Mouse (Mus musculus) gastrocnemius, adult 2 months (tissue): ENCODE results near the gene Gm2696. TPM values are rescaled to one million over a fixed set of nuclear protein-coding genes. Genes with fewer than 3 reads are reported as not detected.

ENCODE experiments used
- DNase-seq: peaks from one replicate; pipeline ENCODE4 v3.0.0; 2022
- H3K27ac ChIP-seq: fragments of 200-600 bp; 2 replicates; pipeline ENCODE4 v1.8.1; 2022; ENCODE audit warnings: mild to moderate bottlenecking
- H3K4me3 ChIP-seq: fragments of 200-600 bp; 2 replicates; pipeline ENCODE4 v1.8.1; 2022; ENCODE audit warnings: mild to moderate bottlenecking, moderate library complexity
- CTCF ChIP-seq: fragments of 200-600 bp; IDR thresholded peaks from 2 replicates; pipeline ENCODE4 v1.8.1; 2022; ENCODE audit warnings: antibody characterized with exemption, mild to moderate bottlenecking, moderate library complexity
- intact Hi-C: fragments of 180-260 bp; cut with DNase I; formaldehyde crosslinking; loops from one replicate; pipeline ENCODE4 v1.15.1; 2025
- total RNA-seq, 2 experiments: library from RNA; stranded (reverse); gene quantifications; 2 replicates each; pipeline ENCODE4 v1.2.3; 2021

The Gm2696 gene
- total RNA-seq, 2 experiments from 2014 or later = not detected

- no peak overlapping the region for H3K27ac ChIP-seq
- intact Hi-C loops = no loop called here
- DNase-seq = no peak
- H3K4me3 ChIP-seq = no peak overlapping the region
- no peak for TF ChIP-seq CTCF
These were observed 10.4 kb upstream of the Gm2696 start for GRCm38 (mm10) chr10:77804095-77804494.

GRCm38 (mm10) chr10:77811743-77812142, 2.7 kb upstream of the Gm2696 start, which contains the start of gene Gm9507:
Gm9507 (minus strand) TSS chr10:77811843.
- Histone ChIP-seq H3K27ac (no peak within 1 kb of the TSS), H3K4me3 (no peak within 1 kb of the TSS)
- no peak for TF ChIP-seq CTCF
- intact Hi-C loops = no loop called here
- DNase-seq = no peak

GRCm38 (mm10) chr10:77815514-77815913, 1.0 kb downstream of the Gm2696 start:
- H3K4me3 ChIP-seq = no peak overlapping the region
- TF ChIP-seq CTCF = peak; percentile 55
- intact Hi-C loops = no loop called here
- H3K27ac ChIP-seq = no peak overlapping the region
- no peak for DNase-seq

- no peak overlapping the region for H3K4me3 ChIP-seq
- DNase-seq = no peak
- no peak overlapping the region for H3K27ac ChIP-seq
- intact Hi-C loops = no loop called here
- TF ChIP-seq CTCF = no peak
These were observed 4.0 kb downstream of the Gm2696 start for GRCm38 (mm10) chr10:77818523-77818922.

- DNase-seq = no peak
- no peak for TF ChIP-seq CTCF
- no peak overlapping the region for H3K27ac ChIP-seq
- intact Hi-C loops = no loop called here
- H3K4me3 ChIP-seq = no peak overlapping the region
These were observed 4.7 kb downstream of the Gm2696 start for GRCm38 (mm10) chr10:77819203-77819602.

- intact Hi-C loops = no loop called here
- DNase-seq = no peak
- Histone ChIP-seq H3K4me3 (no peak within 1 kb of the TSS), H3K27ac (no peak within 1 kb of the TSS)
- TF ChIP-seq CTCF = no peak
These were observed 12.5 kb downstream of the Gm2696 start, which contains the start of gene Krtap10-4 for GRCm38 (mm10) chr10:77826951-77827350. Krtap10-4 (minus strand) TSS chr10:77827095.

GRCm38 (mm10) chr10:77835647-77836046, 21.2 kb downstream of the Gm2696 start, which contains the start of gene Krtap10-10:
Krtap10-10 (plus strand) TSS chr10:77835947.
- Histone ChIP-seq H3K4me3 (no peak within 1 kb of the TSS), H3K27ac (no peak within 1 kb of the TSS)
- intact Hi-C loops = no loop called here
- no peak for DNase-seq
- TF ChIP-seq CTCF = no peak

- DNase-seq = no peak
- TF ChIP-seq CTCF = no peak
- H3K27ac ChIP-seq = no peak overlapping the region
- intact Hi-C loops = no loop called here
- H3K4me3 ChIP-seq = no peak overlapping the region
These were observed 24.5 kb downstream of the Gm2696 start for GRCm38 (mm10) chr10:77839006-77839405.

- intact Hi-C loops = no loop called here
These were observed 32.0 kb downstream of the Gm2696 start, which contains the start of gene Gm36176 for GRCm38 (mm10) chr10:77846503-77846902. Gm36176 (plus strand) TSS chr10:77846803.

GRCm38 (mm10) chr10:77846961-77847360, 32.5 kb downstream of the Gm2696 start:
- no peak for TF ChIP-seq CTCF
- intact Hi-C loops = no loop called here

More at GRCm38 (mm10) chr10:77846503-77846902, 32.0 kb downstream of the Gm2696 start, which contains the start of gene Gm36176:
- no peak for DNase-seq
- Histone ChIP-seq H3K4me3 (no peak within 1 kb of the TSS), H3K27ac (no peak within 1 kb of the TSS)
- TF ChIP-seq CTCF = no peak

GRCm38 (mm10) chr10:77847538-77847937, 33.1 kb downstream of the Gm2696 start:
- DNase-seq = no peak
- H3K27ac ChIP-seq = no peak overlapping the region
- no peak overlapping the region for H3K4me3 ChIP-seq
- intact Hi-C loops = no loop called here
- TF ChIP-seq CTCF = no peak

More at GRCm38 (mm10) chr10:77846961-77847360, 32.5 kb downstream of the Gm2696 start:
- Histone ChIP-seq H3K4me3 (no peak overlapping the region), H3K27ac (no peak overlapping the region)
- no peak for DNase-seq

GRCm38 (mm10) chr10:77852559-77852958, 38.1 kb downstream of the Gm2696 start, which contains the start of gene Gm10318:
Gm10318 (plus strand) TSS chr10:77852859.
- intact Hi-C loops = no loop called here
- no peak within 1 kb of the TSS for H3K27ac ChIP-seq
- TF ChIP-seq CTCF = no peak
- no peak within 1 kb of the TSS for H3K4me3 ChIP-seq
- no peak for DNase-seq

GRCm38 (mm10) chr10:77861675-77862074, 47.2 kb downstream of the Gm2696 start, which contains the start of gene Gm3285:
Gm3285 (plus strand) TSS chr10:77861975.
- TF ChIP-seq CTCF = no peak
- Histone ChIP-seq H3K27ac (no peak within 1 kb of the TSS), H3K4me3 (no peak within 1 kb of the TSS)
- DNase-seq = no peak
- intact Hi-C loops = no loop called here
